Mouse (Mus musculus): Measurements from ENCODE around the gene Tmc2. TPM values are rescaled to one million over a fixed set of nuclear protein-coding genes. Genes with fewer than 3 reads are reported as not detected.

Tmc2 gene
- total RNA-seq, 4 experiments from 2014 or later, result not detected

GRCm38 (mm10) chr2:130295331-130296133 lies 100.5 kb downstream of the Tmc2 start:
- DNase-seq (ENCODE audit: low spot score in 2 of 2), result peak in 1 of 2 experiments; percentile 29

- no peak for DNase-seq (ENCODE audit: low spot score in 2 of 2)
Observed at GRCm38 (mm10) chr2:130296134-130296745, 101.2 kb downstream of the Tmc2 start.

GRCm38 (mm10) chr2:130297580-130297979 lies 102.6 kb downstream of the Tmc2 start:
- DNase-seq (ENCODE audit: low spot score in 2 of 2), result no peak

- DNase-seq (ENCODE audit: low spot score in 2 of 2), result no peak
Observed at GRCm38 (mm10) chr2:130303014-130303413, 108.0 kb downstream of the Tmc2 start.

Other genes starting within 250 kb of the Tmc2 start
- gene Tgm3, start 182.8 kb upstream of the Tmc2 start, total RNA-seq (2022), result under 1 TPM; 0.17 to 0.28 (median 0.21) TPM
- under 1 TPM in 3 of 4 experiments, not detected in 1; 0.24 to 0.25 (median 0.25) TPM for gene Tgm6, start 82.8 kb upstream of the Tmc2 start, total RNA-seq (2022)
- 100 to 1,000 TPM; 103 to 110 (median 105) TPM for gene Snrpb, start 15.8 kb upstream of the Tmc2 start, total RNA-seq (2022)
- 100 to 1,000 TPM; 139 to 148 (median 143) TPM for gene Nop56, start 79.2 kb downstream of the Tmc2 start, total RNA-seq (2022)
- gene Idh3b, start 89.4 kb downstream of the Tmc2 start, total RNA-seq (2022), result 100 to 1,000 TPM; 294 to 326 (median 314) TPM
- 10 to 100 TPM; 11.0 to 12.6 (median 11.7) TPM for gene Ebf4, start 100.0 kb downstream of the Tmc2 start, total RNA-seq (2022)
- gene Cpxm1, start 202.4 kb downstream of the Tmc2 start, total RNA-seq (2022), result 1 to 10 TPM; 6.8 to 10.0 (median 7.5) TPM
- gene Gm28372, start 210.0 kb downstream of the Tmc2 start, total RNA-seq (2022), result not detected
- gene 1700020A23Rik, start 210.1 kb downstream of the Tmc2 start, total RNA-seq (2022), result not detected
- not detected for gene Tmem239, start 211.3 kb downstream of the Tmc2 start, total RNA-seq (2022)
- gene Vps16, start 229.1 kb downstream of the Tmc2 start, total RNA-seq (2022), result 100 to 1,000 TPM in 1 of 4 experiments, 10 to 100 TPM in 3; 82.1 to 115 (median 87.7) TPM
- 10 to 100 TPM; 25.2 to 29.4 (median 27.8) TPM for gene Pced1a, start 229.5 kb downstream of the Tmc2 start, total RNA-seq (2022)